21 mouse cellular contexts compared by ENCODE assay signal in genomic region chr12:60932029-60932428, GRCm38 (mm10).
"Had no signal": no experiment of that assay in that cellular context is flagged by ENCODE, and none has a peak within 500 bp of the region (broad histone marks: within the 10 kb centered on the region; RNA-seq: fewer than 3 reads in every experiment).

No protein-coding gene starts in this region.

- H3K27me3 ChIP-seq: lung, embryonic 15.5 days; megakaryocyte, embryonic 14.5 days; neural tube, embryonic 12.5 days; neural tube, embryonic 15.5 days had no signal

- H3K4me1 ChIP-seq: lung, embryonic 15.5 days; megakaryocyte, embryonic 14.5 days; neural tube, embryonic 12.5 days; neural tube, embryonic 15.5 days had no signal

- ATAC-seq: inflammation-experienced regulatory T-cells, adult 6 months; intestine, postnatal 0 days; liver, postnatal 0 days had no signal

- H3K27ac ChIP-seq: kidney, postnatal 0 days; left cerebral cortex, adult 2 months; liver, embryonic 14.5 days; lung, embryonic 15.5 days; neural tube, embryonic 12.5 days; neural tube, embryonic 15.5 days had no signal

- H3K4me2 ChIP-seq: liver, embryonic 11.5 days; lung, embryonic 15.5 days; neural tube, embryonic 12.5 days; neural tube, embryonic 15.5 days had no signal

- DNase-seq: kidney, adult 2 months; kidney, postnatal 25 days; layer of hippocampus, postnatal 36 days; liver, postnatal 0 days; lung, postnatal 10 days; lung, postnatal 36 days; right cerebral cortex, adult 18-20 months; right cerebral cortex, postnatal 14 days; right cerebral cortex, postnatal 4 days; thymus, adult 18-20 months; thymus, postnatal 36 days had no signal

- H3K36me3 ChIP-seq: lung, embryonic 15.5 days; neural tube, embryonic 12.5 days; neural tube, embryonic 15.5 days had no signal

- H3K9me3 ChIP-seq: lung, embryonic 15.5 days; megakaryocyte, embryonic 14.5 days; neural tube, embryonic 12.5 days; neural tube, embryonic 15.5 days had no signal

- H3K9ac ChIP-seq: liver, embryonic 14.5 days; liver, postnatal 0 days; lung, embryonic 15.5 days; neural tube, embryonic 12.5 days; neural tube, embryonic 15.5 days had no signal

- H3K4me3 ChIP-seq: left cerebral cortex, adult 2 months; lung, embryonic 15.5 days; megakaryocyte, embryonic 14.5 days; neural tube, embryonic 12.5 days; neural tube, embryonic 15.5 days had no signal
